Mouse (Mus musculus): ENCODE measurements at regions not wholly inside any gene's neighbourhood (a gene's known extent, or its start where the extent isn't known, plus 50 kb on each side); places are given as distances from the start of the nearest gene placed in this dataset. TPM values are rescaled to one million over a fixed set of nuclear protein-coding genes. Genes with fewer than 3 reads are reported as not detected.
"Not testable (repeated sequence)": the region's sequence is repeated elsewhere in the genome, so short reads cannot be mapped to it uniquely, and the experiment has no call there.

DNA sequence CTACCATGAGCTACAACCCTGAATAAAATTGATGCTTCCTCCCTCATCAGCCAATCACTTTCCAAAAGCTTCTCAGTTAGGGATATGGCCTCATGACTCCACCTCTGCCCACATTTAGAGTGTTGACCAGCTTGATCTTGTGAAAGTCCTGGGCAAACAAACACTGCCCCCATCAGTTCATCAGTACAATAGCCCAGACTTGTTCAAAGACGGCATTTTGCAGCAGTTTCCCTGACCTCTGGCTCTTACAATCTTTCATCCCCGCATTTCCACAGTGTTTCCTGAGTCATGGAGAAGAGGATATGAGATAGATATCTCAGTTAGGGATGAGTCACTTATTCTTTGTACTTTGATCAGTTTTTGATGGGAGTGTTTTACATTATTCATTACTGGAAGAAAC lies 203.5 kb upstream of the Asrgl1 start:
- peak in 1 of 2 experiments; percentile 7 for DNase-seq

DNA sequence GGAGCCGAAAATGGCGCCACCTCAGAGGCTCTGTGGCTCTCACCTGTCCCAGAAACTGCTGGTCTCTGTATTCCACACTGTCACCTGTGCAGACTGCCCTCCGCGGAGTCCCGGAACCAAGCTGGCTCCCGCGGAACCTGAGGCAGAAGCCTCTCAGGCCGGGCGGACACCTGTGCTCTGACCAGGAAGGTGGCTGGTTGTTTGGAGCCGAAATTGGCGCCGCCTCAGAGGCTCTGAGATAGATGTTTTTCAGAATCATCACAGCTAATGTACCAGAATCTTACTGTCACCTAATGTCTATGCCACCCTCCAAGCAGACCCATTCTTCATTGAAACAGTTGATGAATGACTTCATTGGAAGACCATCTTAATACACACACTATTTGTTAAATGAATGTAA lies 202.0 kb upstream of the Asrgl1 start:
- not testable (repeated sequence) for DNase-seq

GRCm38 (mm10) chr19:9317932-9318331 lies 182.5 kb upstream of the Asrgl1 start:
- not testable (repeated sequence) for DNase-seq

DNA sequence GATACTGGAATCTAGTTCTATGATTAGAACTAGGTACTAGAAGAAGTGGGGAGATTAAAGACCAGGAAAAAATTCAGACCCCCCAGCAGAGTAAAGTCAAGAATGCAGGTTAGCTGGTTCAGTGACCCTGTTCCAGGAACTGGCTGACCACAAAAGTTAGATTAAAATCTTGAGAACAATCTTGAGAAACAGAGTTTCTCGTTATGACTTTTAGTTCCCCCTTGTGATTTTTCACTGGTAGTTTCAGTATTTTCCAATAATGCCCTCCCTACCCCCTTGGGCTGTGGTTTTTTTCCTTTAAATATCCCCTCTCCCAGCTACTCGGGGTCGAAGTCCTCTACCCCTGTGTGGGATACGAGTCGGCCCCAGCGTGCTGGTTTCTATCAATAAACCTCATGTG lies 180.7 kb upstream of the Asrgl1 start:
- not testable (repeated sequence) for DNase-seq

GRCm38 (mm10) chr19:9283176-9283575 lies 147.7 kb upstream of the Asrgl1 start:
- DNase-seq: peak; percentile 3 to 9

GRCm38 (mm10) chr19:9234676-9235075 lies 99.2 kb upstream of the Asrgl1 start:
- peak; percentile 48 to 51 for DNase-seq

Small RNA genes in the stretch of these regions (microRNA-seq; reads per million reads assigned to microRNA genes)
- not detected for gene Gm24543

All from adrenal gland, postnatal 36 days (tissue).